Mouse (Mus musculus) ovary, postnatal 36 days (tissue): Measurements from ENCODE around the gene Pip4p1.
"Not testable (repeated sequence)": the region's sequence is repeated elsewhere in the genome, so short reads cannot be mapped to it uniquely, and the experiment has no call there.

ENCODE experiments used
- DNase-seq: peaks from one replicate; pipeline ENCODE4 v3.0.0; 2022; ENCODE audit warnings: low spot score, mixed read lengths

Pip4p1 gene

DNA sequence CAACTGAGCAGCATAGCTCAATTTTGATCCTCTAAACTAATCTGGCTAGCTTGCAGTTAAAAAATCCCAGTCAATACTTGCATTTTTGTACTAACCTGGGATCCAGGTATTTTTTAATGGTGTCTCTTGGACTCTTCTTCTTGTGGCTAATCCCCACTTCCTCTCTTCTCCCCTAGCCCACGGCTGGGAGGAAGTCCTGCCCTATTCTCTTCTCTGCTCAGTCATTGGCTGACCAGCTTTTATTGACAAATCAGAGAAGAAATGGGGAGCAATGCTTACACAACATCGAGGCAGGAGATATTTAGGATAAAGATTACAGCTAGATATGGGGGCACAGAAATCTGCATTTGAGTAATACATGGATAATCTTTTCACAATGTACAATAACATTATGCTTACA lies 8.3 kb upstream of the Pip4p1 start:
- no peak for DNase-seq

DNA sequence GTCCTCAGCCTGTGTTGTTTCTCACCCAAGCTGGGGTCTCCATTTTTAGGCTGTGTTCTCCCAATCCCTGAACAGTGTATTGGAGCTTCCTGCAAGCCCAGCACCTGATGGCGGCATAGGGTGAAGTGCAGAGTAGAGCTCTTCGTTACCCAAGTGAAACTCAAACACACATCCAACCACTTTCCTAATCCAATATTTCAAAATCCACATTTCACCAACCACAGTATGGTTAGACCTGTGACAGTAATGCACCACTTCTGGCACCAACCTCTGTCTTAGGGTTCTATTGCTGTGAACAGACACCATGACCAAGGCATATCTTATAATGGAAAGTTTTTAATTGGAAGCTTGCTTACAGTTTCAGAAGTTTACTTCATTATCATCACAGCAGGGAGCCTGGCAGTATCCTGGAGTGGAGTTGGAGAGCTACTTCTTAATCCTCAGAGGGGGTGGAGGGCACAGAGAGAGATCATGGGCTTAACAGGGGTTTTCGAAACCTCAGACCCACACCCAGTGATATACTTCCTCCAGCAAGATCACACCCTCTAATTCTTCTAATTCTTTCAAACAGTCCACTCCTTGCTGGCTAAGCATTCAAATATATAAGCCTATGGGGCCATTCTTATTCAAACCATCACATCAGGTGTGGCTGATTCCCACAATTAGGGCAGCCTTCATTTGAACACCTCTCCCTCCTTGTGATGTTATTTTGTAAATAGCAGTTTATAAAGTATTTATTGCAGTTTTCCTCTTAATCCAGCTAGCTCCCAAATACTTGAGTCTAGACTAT lies 7.7 kb upstream of the Pip4p1 start:
- DNase-seq = no peak

DNA sequence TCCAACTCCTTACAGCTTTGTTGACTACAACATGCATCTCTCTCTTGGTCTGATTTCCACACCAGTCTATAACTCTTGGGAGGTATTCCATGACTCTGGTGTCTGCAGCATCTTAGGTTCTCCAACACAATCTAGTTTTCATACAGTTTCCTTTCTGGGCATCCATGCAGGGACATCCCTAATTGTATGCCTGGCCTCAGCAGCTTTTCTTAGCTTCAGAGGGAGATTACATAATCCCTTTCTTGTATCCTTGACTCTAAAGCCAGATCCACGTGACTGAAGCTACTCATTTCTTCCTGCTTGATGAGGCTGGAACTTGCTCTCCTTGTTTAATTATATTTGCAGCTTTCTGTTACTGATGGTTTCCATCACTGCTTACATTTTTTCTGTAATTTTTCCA lies 6.0 kb upstream of the Pip4p1 start:
- no peak for DNase-seq

DNA sequence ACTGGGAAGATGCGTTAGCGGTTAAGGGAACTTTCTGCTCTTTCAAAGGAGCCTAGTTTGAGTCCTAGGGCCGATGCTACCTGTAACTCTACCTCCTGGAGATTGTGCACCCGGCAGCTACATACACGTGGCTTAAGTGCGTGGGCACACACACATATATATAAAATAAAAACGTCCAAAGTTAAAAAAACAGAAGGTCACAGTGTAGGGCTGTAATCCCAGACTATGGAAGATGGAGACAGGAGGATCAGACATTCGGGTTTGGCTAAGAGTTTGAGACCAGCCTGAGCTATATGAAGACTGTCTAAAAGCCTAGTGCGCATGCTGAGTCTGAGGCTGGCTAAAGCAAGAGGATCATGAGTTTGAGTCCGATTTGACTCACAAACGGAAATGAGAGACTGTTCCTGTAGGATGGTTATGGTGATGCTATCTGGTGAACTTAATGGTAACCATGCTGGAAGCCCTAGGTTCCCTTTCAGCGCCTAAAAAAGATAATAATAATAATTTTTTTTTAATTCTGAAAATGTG lies 901 bp upstream of the Pip4p1 start:
- no peak for DNase-seq

DNA sequence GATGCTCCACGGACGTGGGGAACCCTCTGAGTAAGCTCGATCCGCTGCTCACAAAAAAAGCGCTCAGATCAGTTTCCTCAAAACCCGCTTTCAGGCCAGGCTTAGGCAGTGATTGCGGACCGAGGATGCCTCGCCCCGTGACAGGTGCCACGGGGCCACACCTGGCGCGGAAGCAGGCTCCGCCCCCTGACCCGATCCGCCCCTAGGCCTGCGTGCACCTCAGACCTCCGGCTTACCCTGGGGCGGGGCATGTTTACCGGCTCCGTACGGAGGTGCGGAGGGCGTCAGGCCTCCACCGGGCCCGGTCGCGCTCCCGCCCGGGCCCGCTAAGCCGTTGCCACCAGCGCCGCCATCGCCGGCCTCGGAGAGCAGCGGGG lies 291 bp downstream of the Pip4p1 start:
- DNase-seq = no peak

GRCm38 (mm10) chr14:50929951-50930350 lies 705 bp downstream of the Pip4p1 start:
- DNase-seq = no peak

- DNase-seq = no peak
Measured at GRCm38 (mm10) chr14:50927366-50927765, 3.3 kb downstream of the Pip4p1 start.

DNA sequence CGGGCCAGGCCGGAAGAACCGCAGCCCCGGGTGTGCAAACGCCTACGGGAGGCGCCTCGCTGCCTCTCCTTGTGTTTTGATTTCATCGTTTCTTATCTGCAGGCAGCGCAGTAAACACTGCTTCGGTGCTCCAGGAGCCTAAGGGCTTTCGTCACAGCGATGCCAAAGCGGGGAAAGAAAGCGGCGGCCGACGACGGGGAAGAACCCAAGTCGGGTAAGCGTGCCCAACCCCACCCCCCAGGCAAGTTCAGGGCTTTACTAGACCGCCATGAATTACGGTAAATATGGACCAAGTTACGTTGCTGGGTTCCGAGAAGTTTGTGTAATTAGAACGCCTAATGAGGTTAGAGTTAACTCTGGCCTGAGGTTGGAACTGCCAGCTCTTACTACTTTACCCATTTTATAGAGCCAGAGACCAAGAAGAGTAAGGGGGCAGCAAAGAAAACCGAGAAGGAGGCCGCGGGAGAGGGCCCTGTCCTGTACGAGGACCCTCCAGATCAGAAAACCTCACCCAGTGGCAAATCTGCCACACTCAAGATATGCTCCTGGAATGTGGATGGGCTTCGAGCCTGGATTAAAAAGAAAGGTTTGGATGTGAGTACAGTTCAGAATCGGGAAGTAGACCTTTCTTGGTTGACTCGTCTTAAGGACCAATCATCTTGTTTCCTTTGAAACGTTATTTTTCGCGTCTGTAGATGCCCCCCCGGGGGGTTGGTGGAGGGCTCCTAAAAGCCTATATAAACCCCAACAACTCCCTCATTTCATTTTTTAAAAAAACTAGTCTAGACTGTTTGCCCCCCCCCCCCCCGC lies 5.3 kb downstream of the Pip4p1 start:
- no peak for DNase-seq

DNA sequence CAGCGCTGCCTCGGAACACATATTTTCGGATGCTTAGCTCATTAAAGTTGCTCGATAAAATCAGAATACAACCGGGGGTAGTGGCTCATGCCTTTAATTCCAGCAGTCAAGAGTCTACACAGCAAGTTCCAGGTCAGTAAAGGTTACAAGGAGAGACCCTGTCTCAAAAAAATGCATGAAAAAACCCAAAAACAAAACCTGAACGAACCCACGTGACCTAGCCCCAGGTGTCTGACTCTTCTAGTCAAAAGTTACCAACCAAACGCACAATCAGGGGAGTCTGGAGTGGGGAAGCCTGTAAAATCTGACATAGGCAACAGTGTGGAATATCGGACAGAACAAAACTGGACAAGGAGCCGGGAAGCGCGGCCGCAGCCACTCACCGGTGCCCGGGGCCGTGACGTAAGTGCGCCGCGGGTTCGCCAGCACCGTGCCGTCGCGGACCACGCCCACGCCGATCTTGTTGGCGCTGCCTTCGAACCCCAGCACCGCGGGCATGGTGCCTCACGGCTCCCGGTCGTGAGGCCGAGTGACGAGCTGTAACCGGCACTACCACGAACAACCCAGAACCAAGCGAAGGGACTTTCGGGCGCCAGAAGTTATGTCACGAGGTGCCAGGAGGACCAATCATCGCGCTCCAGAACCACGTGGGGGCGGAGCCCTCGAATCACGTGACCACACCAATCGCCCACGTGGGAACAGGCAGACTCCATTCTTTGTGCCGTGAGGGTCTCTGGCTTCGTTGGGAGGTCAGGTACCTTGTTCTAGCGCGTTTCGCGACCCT lies 6.2 kb downstream of the Pip4p1 start, which contains the start of the genes Osgep and Apex1:
TSS of gene Osgep (minus strand) at position 613 of the 784 bp plus-strand sequence.
TSS of gene Apex1 (plus strand) at position 688 of the 784 bp plus-strand sequence.
- DNase-seq = peak; percentile 95

GRCm38 (mm10) chr14:50923437-50923836 lies 7.2 kb downstream of the Pip4p1 start:
- not testable (repeated sequence) for DNase-seq

- DNase-seq = no peak
Measured at GRCm38 (mm10) chr14:50911356-50911755, 19.3 kb downstream of the Pip4p1 start.

DNA sequence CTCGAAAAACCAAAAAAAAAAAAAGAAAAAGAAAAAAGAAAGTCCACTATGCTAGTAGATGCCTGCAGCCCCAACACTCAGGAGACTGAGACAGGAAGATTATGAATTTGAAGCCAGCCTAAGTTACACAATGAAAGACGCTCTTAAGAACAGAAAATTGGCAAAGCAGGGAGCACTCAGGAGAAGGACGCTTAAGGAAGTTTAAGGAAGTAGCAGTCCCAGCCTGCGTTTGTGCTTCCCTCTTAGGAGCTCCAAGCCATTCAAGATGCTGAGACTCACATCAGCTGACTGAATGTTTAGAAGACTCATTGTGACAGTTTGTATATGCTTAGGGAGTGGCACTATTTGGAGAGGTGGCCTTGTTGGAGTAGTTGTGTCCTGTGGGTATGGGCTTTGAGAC lies 22.5 kb downstream of the Pip4p1 start:
- DNase-seq = no peak

GRCm38 (mm10) chr14:50905327-50905726 lies 25.3 kb downstream of the Pip4p1 start:
- not testable (repeated sequence) for DNase-seq

DNA sequence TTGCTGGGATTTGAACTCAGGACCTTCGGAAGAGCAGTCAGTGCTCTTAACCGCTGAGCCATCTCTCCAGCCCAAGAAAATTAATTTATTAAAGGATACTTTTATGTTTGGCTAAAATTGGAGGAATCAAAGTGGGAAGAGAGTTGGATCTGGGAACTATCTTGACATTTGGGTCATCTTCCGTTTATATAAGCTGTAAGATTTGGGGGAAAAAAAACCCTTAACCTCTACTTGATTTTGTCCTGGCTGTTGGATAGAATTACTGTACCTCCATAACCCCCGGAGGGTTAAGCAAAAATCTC lies 25.9 kb downstream of the Pip4p1 start:
- DNase-seq = no peak

DNA sequence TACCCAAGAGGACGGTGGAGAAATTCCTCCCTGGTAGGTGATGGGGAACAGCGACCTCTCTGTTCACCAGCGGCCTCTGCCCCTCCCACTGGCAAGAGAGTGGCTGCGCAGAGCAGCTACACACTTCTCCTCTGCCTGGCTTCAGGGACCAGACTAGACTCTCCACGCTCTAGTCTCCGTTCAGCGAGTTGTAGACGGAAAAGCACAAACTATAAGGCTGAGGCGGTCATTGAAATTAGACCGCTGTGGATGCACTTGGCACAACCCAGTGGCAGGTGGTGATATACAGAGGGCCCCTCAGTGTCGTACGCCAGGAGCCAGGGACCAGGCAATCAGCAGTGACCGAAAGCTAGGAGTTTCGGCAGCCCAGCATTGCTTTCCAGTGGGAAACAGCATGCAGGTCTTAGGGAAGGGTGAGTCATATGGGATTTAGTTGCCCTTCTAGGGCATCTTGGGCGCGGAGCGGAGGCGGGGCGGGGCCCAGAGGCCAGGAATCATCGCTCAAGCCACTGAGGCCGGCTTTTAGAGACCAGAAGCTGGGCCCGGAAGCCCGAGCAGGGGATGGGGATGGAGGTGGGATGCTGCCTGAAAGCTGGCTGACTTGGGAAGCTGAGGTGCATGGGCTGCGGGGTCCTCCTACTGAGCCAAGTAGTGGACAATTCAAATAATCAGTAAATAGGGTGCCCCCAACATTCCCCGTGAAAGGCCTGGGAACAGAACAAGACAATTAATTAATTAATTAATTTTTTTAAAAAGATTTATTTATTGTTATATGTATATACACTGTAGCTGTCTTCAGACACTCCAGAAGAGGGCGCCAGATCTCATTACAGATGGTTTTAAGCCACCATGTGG lies 26.5 kb downstream of the Pip4p1 start:
- peak; percentile 40 for DNase-seq

DNA sequence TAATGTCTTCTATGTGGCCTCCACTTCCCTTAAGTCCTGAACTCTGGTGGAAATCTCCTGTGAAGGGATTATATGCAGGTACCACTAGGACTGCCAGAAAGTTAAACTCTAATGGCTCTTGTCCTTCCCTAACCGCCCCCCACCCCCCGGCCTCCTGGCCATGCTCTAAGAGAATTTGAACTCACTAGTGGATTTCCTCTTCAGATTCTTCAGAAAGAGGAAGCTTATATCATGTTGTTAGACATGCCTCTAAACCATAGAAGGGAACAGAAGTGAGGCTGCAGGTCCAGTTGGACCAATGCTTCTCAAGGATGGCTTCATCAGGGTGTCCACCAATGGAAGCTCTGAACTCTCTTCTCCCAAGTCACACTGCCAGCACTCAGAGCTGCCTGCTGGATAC lies 32.7 kb downstream of the Pip4p1 start:
- DNase-seq = not testable (repeated sequence)

- DNase-seq = no peak
Measured at GRCm38 (mm10) chr14:50897374-50897765, 33.3 kb downstream of the Pip4p1 start, which contains the start of gene Klhl33. Klhl33 (minus strand) TSS chr14:50897507.

- DNase-seq = no peak
Measured at GRCm38 (mm10) chr14:50896747-50897373, 33.8 kb downstream of the Pip4p1 start.

DNA sequence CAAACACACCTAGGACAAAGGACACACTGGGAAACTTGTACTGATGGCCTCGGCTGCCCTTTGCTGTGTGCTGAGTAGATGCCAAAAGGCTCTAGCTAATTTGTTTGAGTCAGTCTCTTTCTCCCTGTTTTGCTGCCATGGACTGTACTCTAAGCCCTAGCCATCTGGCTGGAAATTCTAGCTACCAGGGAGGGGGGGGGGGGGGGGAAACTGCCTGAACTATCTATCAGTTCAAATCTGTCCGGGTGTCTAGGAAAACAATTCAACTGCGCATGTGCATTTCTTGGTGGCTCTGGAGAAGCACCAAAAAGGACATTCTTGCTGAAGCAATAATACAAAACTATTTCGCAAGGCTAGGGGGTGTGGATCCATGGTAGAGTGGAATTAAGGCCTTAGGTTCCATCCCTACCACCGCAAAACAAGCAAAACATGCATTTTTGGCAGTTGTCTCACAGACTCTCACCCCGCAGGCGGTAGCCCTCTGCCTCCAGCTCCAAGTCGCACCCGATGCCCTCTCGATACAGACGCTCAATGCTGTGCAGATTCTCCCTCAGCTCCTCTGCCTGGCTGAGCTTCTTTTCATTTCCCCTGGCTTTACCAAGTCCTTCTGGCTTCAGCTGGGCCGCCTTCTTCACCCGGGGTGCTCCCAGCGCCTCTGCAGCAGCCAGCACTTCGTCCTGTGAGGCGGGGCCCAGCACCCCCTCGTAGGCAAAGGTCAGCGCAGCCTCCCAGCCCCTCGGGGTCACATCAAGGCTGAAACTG lies 34.5 kb downstream of the Pip4p1 start:
- peak; percentile 49 for DNase-seq

- DNase-seq = no peak
Measured at GRCm38 (mm10) chr14:50895407-50895806, 35.2 kb downstream of the Pip4p1 start.
